Mouse (Mus musculus) monocyte, adult 59 days (primary cell): ENCODE measurements around the gene Mrpl2. TPM values are rescaled to one million over a fixed set of nuclear protein-coding genes. Genes with fewer than 3 reads are reported as not detected.

Experiments used
- total RNA-seq, 2 experiments: library from RNA; stranded (reverse); gene quantifications; one replicate each; pipeline ENCODE4 v1.2.4; 2023

Gene Mrpl2
- total RNA-seq = 10 to 100 TPM; 28.2 to 28.9 TPM

DNA sequence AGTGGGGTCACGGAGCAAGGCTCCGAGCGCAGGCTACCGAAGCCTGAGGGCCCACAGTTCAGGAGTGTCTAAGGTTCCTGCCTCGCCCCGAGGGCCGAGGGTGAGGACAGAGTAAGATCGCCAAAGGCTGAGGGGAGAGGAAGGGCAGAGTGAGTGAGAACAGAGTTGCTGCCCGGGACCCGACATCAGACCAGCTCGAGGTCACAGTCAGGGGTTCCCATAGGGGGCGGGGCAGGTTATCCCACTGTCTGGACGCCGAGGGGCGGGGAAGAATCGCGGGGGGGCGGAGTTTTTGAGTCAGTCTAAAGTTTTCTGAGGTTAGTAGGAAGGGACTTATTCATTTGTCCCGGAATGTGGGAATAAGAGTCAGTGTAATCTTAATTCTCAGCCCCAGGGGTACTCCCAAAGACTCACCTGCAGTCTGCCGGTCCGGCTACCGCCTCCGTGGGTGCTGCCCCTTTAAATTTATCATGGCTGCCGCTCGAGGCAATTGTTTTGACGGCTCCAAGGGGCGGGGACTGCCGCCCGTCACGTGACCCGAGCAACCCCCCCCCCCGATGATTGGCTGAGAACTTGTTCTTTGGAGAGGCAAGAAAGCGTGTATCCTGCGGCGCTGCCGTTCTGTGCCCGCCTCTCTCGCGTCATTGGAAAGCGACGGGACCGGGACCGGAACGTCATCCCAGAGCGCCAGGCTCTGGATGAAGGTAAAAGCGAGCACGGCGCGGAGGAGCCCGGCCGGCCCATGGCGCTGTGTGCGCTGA, at the start of gene Mrpl2, which contains the start of gene Klc4:
Gene Mrpl2, plus strand, starts transcription at position 669 of the 761 bp plus-strand sequence.
Gene Klc4, minus strand, starts transcription at position 462 of the 761 bp plus-strand sequence.

DNA sequence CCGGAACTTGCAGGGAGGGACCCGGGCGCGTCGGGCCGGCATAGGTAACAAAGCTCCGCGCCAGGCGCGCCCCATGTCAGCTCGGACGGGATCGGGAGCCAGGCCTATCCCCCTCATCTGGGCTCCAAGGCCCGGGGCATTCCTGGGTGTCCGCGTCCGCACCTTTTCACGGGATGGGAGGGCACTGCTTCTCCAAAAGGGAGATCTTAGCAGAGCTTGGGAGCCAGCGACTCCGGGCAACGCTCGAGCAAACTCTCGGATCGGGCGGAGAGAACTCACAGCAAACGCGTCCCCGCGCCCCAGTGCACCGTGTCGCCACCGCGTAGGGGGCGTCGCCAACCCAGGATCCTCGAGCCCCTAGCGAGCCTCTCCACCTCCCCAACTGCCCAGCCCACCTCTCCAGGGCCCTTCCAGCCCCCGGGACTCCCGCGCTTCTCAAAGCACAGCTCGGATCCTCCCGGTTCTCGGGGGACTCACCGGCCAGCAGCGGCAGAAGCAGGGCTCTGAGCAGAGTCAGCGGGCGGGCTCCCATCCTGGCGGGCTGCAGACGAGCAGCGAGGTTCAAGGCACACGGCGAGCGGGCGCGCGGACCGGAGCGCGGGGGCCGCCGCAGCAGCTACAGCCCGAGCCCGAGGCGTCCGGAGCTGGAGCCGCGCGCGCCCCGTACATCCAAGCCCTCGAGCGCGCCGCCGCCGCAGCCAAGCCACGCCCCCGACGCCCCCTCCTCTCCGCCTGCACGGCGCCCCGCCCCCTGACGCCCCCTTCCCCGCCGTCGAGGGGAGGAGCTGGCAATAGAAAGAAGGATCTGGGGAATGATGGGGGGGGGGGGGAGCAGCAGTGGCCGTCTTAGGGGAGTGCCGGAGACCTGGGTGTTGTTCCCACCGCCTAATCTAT, 17.0 kb upstream of the Mrpl2 start, which contains the start of gene Ptk7:
Gene Ptk7, minus strand, starts transcription at position 714 of the 894 bp plus-strand sequence.

DNA sequence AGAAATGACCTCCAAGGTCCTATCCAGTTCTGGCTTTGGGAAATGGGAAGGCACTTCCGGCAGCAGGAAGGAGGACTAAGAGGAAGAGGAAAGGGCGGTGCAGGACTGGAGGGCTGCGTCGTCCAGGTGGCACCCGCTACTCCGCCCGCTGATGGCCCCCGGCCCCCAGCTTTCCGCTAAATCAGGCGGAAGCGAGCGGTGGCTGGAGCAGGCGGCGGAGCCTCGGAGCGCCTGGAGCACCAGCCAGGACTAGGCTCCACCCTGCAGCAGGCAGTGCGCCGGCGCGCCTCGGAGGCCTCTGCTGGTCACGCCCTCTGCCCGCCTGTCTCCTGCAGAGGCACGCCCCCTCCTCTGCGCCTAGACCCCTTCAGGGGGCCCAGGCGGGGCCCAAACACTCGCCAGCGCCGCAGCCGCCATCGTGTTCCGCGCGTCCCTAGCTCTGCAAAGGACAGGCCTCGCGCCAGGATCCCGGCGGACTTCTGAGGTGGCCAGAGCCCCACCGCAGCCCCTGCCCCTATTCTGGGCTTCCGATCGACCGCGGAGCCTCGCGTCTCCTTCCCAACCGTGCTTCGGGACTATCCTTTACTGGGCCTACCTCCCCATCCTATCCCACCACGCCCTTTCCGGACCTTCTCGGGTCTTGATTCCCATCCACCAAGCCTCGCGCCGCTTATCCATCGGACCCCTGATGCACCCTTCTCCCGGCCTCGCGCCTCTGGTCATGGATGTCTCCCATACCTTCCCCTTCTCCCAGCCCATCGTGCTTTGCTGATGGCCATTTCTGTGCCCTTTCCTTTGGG, 4.4 kb downstream of the Mrpl2 start, which contains the start of gene Cul7:
Gene Cul7, plus strand, starts transcription at position 106 of the 800 bp plus-strand sequence.

DNA sequence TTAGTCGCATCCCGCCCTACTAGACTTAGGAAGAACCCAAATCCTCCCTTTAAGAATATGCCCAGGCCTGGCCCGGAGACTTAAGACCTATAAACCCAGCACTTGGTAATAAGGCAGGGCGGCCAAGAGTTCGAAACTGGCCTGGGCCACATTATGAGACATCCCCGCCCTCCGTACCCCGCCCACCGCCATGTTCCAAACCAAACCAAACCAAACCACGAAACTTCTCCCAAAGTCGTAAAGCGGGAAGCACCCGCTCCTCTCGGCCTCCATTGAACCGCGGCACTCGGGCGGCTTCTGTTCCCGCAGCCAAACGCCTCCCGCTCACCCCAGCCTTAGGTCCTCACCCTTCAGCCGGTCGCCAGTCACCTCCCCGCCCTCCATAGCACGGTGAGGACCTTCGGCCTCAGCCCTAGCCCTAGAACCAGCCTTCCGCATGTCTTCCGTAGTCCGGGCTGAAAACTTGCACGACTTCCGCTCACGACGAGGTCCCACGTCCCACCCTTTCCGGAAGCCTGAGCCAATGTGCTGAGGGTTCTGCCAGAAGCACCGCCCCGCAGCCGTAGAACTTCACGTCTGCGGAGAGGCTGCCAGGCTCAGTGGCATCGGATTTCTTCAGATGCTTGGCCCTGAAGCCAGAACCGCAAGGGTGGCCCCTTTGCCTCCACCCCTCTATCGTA, 28.0 kb downstream of the Mrpl2 start, which contains the start of gene Rrp36:
Gene Rrp36, minus strand, starts transcription at position 503 of the 680 bp plus-strand sequence.

DNA sequence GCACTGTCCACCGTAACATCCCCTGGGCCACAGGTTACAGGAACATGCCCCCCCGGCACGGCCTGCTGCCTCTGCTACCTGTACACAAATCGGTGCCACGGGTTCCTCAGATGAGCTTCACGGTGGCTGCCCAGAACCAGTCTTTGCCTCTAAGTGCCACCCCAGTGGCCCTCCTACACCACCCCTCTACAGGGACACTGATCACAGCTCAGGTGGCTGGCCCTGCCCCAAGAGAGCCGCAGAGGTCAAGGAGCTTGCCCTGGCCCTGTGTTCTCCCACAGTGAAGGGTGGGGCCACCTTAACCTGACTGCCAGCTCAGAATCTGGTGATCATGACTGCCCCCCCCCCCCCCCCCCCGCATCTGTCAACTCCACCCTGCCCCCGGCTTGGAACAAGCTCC, 32.4 kb downstream of the Mrpl2 start, which contains the start of gene Mea1:
Gene Mea1, plus strand, starts transcription at position 378 of the 400 bp plus-strand sequence.

DNA sequence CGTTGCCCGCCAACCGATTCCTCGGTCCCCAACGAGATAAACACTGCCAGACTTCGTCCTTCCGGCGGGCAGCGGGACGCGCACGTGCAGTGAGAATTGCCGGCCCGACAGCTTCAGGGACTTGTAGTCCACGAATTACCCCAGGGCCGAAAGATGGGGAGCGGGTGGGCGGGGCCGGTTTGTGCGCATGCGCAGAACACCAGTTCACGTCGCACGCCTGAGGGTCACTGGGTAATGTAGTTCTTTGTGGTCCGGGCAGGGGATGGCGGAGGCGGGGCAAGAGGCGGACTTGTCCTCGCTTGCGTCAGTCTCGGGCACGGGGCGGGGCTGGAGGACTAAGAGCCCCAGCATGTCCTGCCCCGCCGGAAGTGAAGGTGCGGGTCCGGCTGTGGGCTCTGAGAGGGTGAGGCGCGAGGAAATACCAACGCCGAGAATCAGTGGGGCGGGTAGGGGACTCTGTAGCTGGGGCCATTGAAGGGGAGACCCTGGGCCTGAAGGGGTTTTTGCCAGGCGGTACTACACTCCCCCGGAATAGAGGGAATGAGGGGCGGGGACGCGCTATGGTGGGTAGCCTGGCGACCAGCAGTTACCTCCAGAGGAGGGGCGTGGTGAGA, 34.8 kb downstream of the Mrpl2 start, which contains the start of gene Klhdc3:
Gene Klhdc3, minus strand, starts transcription at position 155 of the 614 bp plus-strand sequence.

Other genes with a start within 250 kb of the Mrpl2 start
- not detected for gene Crip3, start 217.3 kb upstream of the Mrpl2 start, total RNA-seq
- not detected for gene Slc22a7, start 207.8 kb upstream of the Mrpl2 start, total RNA-seq
- under 1 TPM in 1 of 2 experiments, not detected in 1; 0.08 TPM for gene Ttbk1, start 158.6 kb upstream of the Mrpl2 start, total RNA-seq
- gene Dnph1, start 149.5 kb upstream of the Mrpl2 start, total RNA-seq = under 1 TPM; 0.55 to 0.91 TPM
- 10 to 100 TPM; 15.7 to 17.2 TPM for gene Cul9, start 99.8 kb upstream of the Mrpl2 start, total RNA-seq
- 10 to 100 TPM; 42.4 to 66.7 TPM for gene Srf, start 90.1 kb upstream of the Mrpl2 start, total RNA-seq
- gene Ptk7, start 16.7 kb upstream of the Mrpl2 start, total RNA-seq = under 1 TPM in 1 of 2 experiments, not detected in 1; 0.13 TPM
- 10 to 100 TPM; 15.4 to 16.5 TPM for gene Klc4, start 207 bp upstream of the Mrpl2 start, total RNA-seq
- 1 to 10 TPM; 3.3 to 3.9 TPM for gene Cul7, start 4.1 kb downstream of the Mrpl2 start, total RNA-seq
- 10 to 100 TPM; 26.2 to 34.3 TPM for gene Rrp36, start 28.1 kb downstream of the Mrpl2 start, total RNA-seq
- 10 to 100 TPM; 51.6 to 52.0 TPM for gene Mea1, start 32.6 kb downstream of the Mrpl2 start, total RNA-seq
- gene Klhdc3, start 34.7 kb downstream of the Mrpl2 start, total RNA-seq = 10 to 100 TPM; 63.0 to 63.2 TPM
- 10 to 100 TPM; 31.6 to 32.7 TPM for gene Ppp2r5d, start 58.9 kb downstream of the Mrpl2 start, total RNA-seq
- 10 to 100 TPM; 28.4 to 29.5 TPM for gene Pex6, start 65.2 kb downstream of the Mrpl2 start, total RNA-seq
- 1 to 10 TPM; 4.1 to 4.3 TPM for gene Gnmt, start 82.9 kb downstream of the Mrpl2 start, total RNA-seq
- gene Cnpy3, start 106.0 kb downstream of the Mrpl2 start, total RNA-seq = 100 to 1,000 TPM; 164 to 171 TPM
- gene Ptcra, start 117.5 kb downstream of the Mrpl2 start, total RNA-seq = not detected
- gene 2310039H08Rik, start 126.4 kb downstream of the Mrpl2 start, total RNA-seq = 10 to 100 TPM; 11.8 to 13.2 TPM
- gene Rpl7l1, start 136.4 kb downstream of the Mrpl2 start, total RNA-seq = 10 to 100 TPM; 41.1 to 41.2 TPM
- gene Bicral, start 212.3 kb downstream of the Mrpl2 start, total RNA-seq = 10 to 100 TPM; 41.0 to 44.0 TPM
- gene Tbcc, start 244.5 kb downstream of the Mrpl2 start, total RNA-seq = 10 to 100 TPM; 14.9 to 15.8 TPM